Mouse (Mus musculus): ENCODE data around the gene Eif4e1b. TPM values are rescaled to one million over a fixed set of nuclear protein-coding genes. Genes with fewer than 3 reads are reported as not detected.

Gene Eif4e1b
- total RNA-seq, 2 experiments from 2014 or later: not detected

GRCm38 (mm10) chr13:54797861-54798643 lies 14.3 kb downstream of the Eif4e1b start:
- ATAC-seq (replicated peaks; ENCODE audit: low FRiP score, poor library complexity, severe bottlenecking): no peak

GRCm38 (mm10) chr13:54798740-54799139 lies 14.9 kb downstream of the Eif4e1b start:
- no peak for ATAC-seq (replicated peaks; ENCODE audit: low FRiP score, poor library complexity, severe bottlenecking)

- peak; percentile 81 for ATAC-seq (replicated peaks; ENCODE audit: low FRiP score, poor library complexity, severe bottlenecking)
Observed at GRCm38 (mm10) chr13:54799701-54800100, 15.9 kb downstream of the Eif4e1b start.

- no peak for ATAC-seq (replicated peaks; ENCODE audit: low FRiP score, poor library complexity, severe bottlenecking)
Observed at GRCm38 (mm10) chr13:54800206-54800605, 16.4 kb downstream of the Eif4e1b start.

- no peak for ATAC-seq (replicated peaks; ENCODE audit: low FRiP score, poor library complexity, severe bottlenecking)
Observed at GRCm38 (mm10) chr13:54803010-54803409, 19.2 kb downstream of the Eif4e1b start.

- no peak for ATAC-seq (replicated peaks; ENCODE audit: low FRiP score, poor library complexity, severe bottlenecking)
Observed at GRCm38 (mm10) chr13:54805134-54805838, 21.5 kb downstream of the Eif4e1b start.

GRCm38 (mm10) chr13:54806434-54806976 lies 22.7 kb downstream of the Eif4e1b start:
- ATAC-seq (replicated peaks; ENCODE audit: low FRiP score, poor library complexity, severe bottlenecking): no peak

GRCm38 (mm10) chr13:54808067-54808466 lies 24.3 kb downstream of the Eif4e1b start:
- no peak for ATAC-seq (replicated peaks; ENCODE audit: low FRiP score, poor library complexity, severe bottlenecking)

- no peak for ATAC-seq (replicated peaks; ENCODE audit: low FRiP score, poor library complexity, severe bottlenecking)
Observed at GRCm38 (mm10) chr13:54811476-54811875, 27.7 kb downstream of the Eif4e1b start.

- no peak for ATAC-seq (replicated peaks; ENCODE audit: low FRiP score, poor library complexity, severe bottlenecking)
Observed at GRCm38 (mm10) chr13:54813381-54813780, 29.6 kb downstream of the Eif4e1b start.

GRCm38 (mm10) chr13:54818399-54819254 lies 34.8 kb downstream of the Eif4e1b start:
- ATAC-seq (replicated peaks; ENCODE audit: low FRiP score, poor library complexity, severe bottlenecking): no peak

- ATAC-seq (replicated peaks; ENCODE audit: low FRiP score, poor library complexity, severe bottlenecking): no peak
Observed at GRCm38 (mm10) chr13:54821106-54821505, 37.3 kb downstream of the Eif4e1b start.

GRCm38 (mm10) chr13:54821931-54822330 lies 38.1 kb downstream of the Eif4e1b start:
- no peak for ATAC-seq (replicated peaks; ENCODE audit: low FRiP score, poor library complexity, severe bottlenecking)

- ATAC-seq (replicated peaks; ENCODE audit: low FRiP score, poor library complexity, severe bottlenecking): no peak
Observed at GRCm38 (mm10) chr13:54824111-54824931, 40.5 kb downstream of the Eif4e1b start.

- ATAC-seq (replicated peaks; ENCODE audit: low FRiP score, poor library complexity, severe bottlenecking): no peak
Observed at GRCm38 (mm10) chr13:54827992-54828391, 44.2 kb downstream of the Eif4e1b start.

- ATAC-seq (replicated peaks; ENCODE audit: low FRiP score, poor library complexity, severe bottlenecking): no peak
Observed at GRCm38 (mm10) chr13:54828508-54828907, 44.7 kb downstream of the Eif4e1b start.

- ATAC-seq (replicated peaks; ENCODE audit: low FRiP score, poor library complexity, severe bottlenecking): no peak
Observed at GRCm38 (mm10) chr13:54829450-54829849, 45.7 kb downstream of the Eif4e1b start.

GRCm38 (mm10) chr13:54836351-54837030 lies 52.7 kb downstream of the Eif4e1b start:
- no peak for ATAC-seq (replicated peaks; ENCODE audit: low FRiP score, poor library complexity, severe bottlenecking)

GRCm38 (mm10) chr13:54837061-54837460 lies 53.3 kb downstream of the Eif4e1b start:
- no peak for ATAC-seq (replicated peaks; ENCODE audit: low FRiP score, poor library complexity, severe bottlenecking)

All from erythroblast, adult 5-6 weeks (primary cell).